Mouse (Mus musculus): ENCODE measurements at regions not wholly inside any gene's neighbourhood (a gene's known extent, or its start where the extent isn't known, plus 50 kb on each side); places are given as distances from the start of the nearest gene placed in this dataset.

GRCm38 (mm10) chr1:98268853-98269252, 152.1 kb upstream of the Slco6d1 start:
- ATAC-seq (ENCODE audit: insufficient read depth, low read depth) (no peak), DNase-seq (ENCODE audit: low spot score) (no peak)
- 75% methylated on average over 2 of the region's 2 CpGs for WGBS
- Histone ChIP-seq H3K36me3 (replicated peaks; ENCODE audit: control insufficient read depth, insufficient read depth, low read length) (no peaks in the 10 kb centered on the region), H3K4me3 (ENCODE audit: low read depth, low read length) (no peak overlapping the region), H3K4me1 (ENCODE audit: control insufficient read depth, insufficient read depth) (peaks cover 3% of the 10 kb centered on the region; the same call in 1 of the 2 replicates), H3K4me2 (ENCODE audit: low read depth, low read length) (no peak overlapping the region), H3K9ac (replicated peaks; ENCODE audit: low read depth, low read length) (no peak overlapping the region), H3K27ac (ENCODE audit: low read depth) (no peak overlapping the region), H3K27me3 (ENCODE audit: control insufficient read depth, insufficient read depth, low read length) (no peaks in the 10 kb centered on the region), H3K9me3 (replicated peaks; ENCODE audit: control insufficient read depth, low read length) (no peaks in the 10 kb centered on the region)
- TF ChIP-seq CTCF (IDR thresholded peaks at IDR 0.05; ENCODE audit: low read depth) = no peak
- TF ChIP-seq EP300 (IDR thresholded peaks at IDR 0.05; ENCODE audit: low read depth) = no peak

GRCm38 (mm10) chr1:98270212-98270611, 150.7 kb upstream of the Slco6d1 start:
- H3K27me3 ChIP-seq (ENCODE audit: control insufficient read depth, insufficient read depth, low read length) = no peaks in the 10 kb centered on the region
- no peaks in the 10 kb centered on the region for H3K9me3 ChIP-seq (replicated peaks; ENCODE audit: control insufficient read depth, low read length)
- no peak overlapping the region for H3K9ac ChIP-seq (replicated peaks; ENCODE audit: low read depth, low read length)
- ATAC-seq (ENCODE audit: insufficient read depth, low read depth) = no peak
- no peaks in the 10 kb centered on the region for H3K36me3 ChIP-seq (replicated peaks; ENCODE audit: control insufficient read depth, insufficient read depth, low read length)
- no peak for DNase-seq (ENCODE audit: low spot score)
- no peak overlapping the region for H3K4me3 ChIP-seq (ENCODE audit: low read depth, low read length)
- no peak overlapping the region for H3K4me2 ChIP-seq (ENCODE audit: low read depth, low read length)
- no peak overlapping the region for H3K27ac ChIP-seq (ENCODE audit: low read depth)
- TF ChIP-seq EP300 (IDR thresholded peaks at IDR 0.05; ENCODE audit: low read depth) (no peak), CTCF (IDR thresholded peaks at IDR 0.05; ENCODE audit: low read depth) (no peak)
- peaks cover 3% of the 10 kb centered on the region; the same call in 1 of the 2 replicates for H3K4me1 ChIP-seq (ENCODE audit: control insufficient read depth, insufficient read depth)
- WGBS = 36% methylated on average over 1 of the region's 1 CpGs

- DNase-seq (ENCODE audit: low spot score) (peak; percentile 75), ATAC-seq (ENCODE audit: insufficient read depth, low read depth) (peak; percentile 89)
- Histone ChIP-seq H3K4me3 (ENCODE audit: low read depth, low read length) (no peak overlapping the region), H3K27ac (ENCODE audit: low read depth) (peak overlapping the region; percentile 75), H3K9ac (replicated peaks; ENCODE audit: low read depth, low read length) (no peak overlapping the region), H3K27me3 (ENCODE audit: control insufficient read depth, insufficient read depth, low read length) (no peaks in the 10 kb centered on the region), H3K4me1 (ENCODE audit: control insufficient read depth, insufficient read depth) (peaks cover 4% of the 10 kb centered on the region; the same call in 1 of the 2 replicates), H3K9me3 (replicated peaks; ENCODE audit: control insufficient read depth, low read length) (no peaks in the 10 kb centered on the region), H3K36me3 (replicated peaks; ENCODE audit: control insufficient read depth, insufficient read depth, low read length) (no peaks in the 10 kb centered on the region), H3K4me2 (ENCODE audit: low read depth, low read length) (no peak overlapping the region)
- TF ChIP-seq EP300 (IDR thresholded peaks at IDR 0.05; ENCODE audit: low read depth) = no peak; the same call in 1 of the 2 replicates
- TF ChIP-seq CTCF (IDR thresholded peaks at IDR 0.05; ENCODE audit: low read depth) = no peak
- 21% methylated on average over 6 of the region's 6 CpGs for WGBS
Observed at GRCm38 (mm10) chr1:98273966-98274616, 146.8 kb upstream of the Slco6d1 start.

- no peak overlapping the region for H3K4me2 ChIP-seq (ENCODE audit: low read depth, low read length)
- DNase-seq (ENCODE audit: low spot score) (no peak), ATAC-seq (ENCODE audit: insufficient read depth, low read depth) (no peak)
- no peaks in the 10 kb centered on the region for H3K36me3 ChIP-seq (replicated peaks; ENCODE audit: control insufficient read depth, insufficient read depth, low read length)
- no peak overlapping the region for H3K9ac ChIP-seq (replicated peaks; ENCODE audit: low read depth, low read length)
- H3K9me3 ChIP-seq (replicated peaks; ENCODE audit: control insufficient read depth, low read length) = no peaks in the 10 kb centered on the region
- H3K27me3 ChIP-seq (ENCODE audit: control insufficient read depth, insufficient read depth, low read length) = no peaks in the 10 kb centered on the region
- WGBS = 59% methylated on average over 1 of the region's 1 CpGs
- H3K4me1 ChIP-seq (ENCODE audit: control insufficient read depth, insufficient read depth) = peaks cover 8% of the 10 kb centered on the region; the same call in 1 of the 2 replicates
- H3K27ac ChIP-seq (ENCODE audit: low read depth) = peak overlapping the region; percentile 38; the same call in 1 of the 2 replicates
- no peak overlapping the region for H3K4me3 ChIP-seq (ENCODE audit: low read depth, low read length)
- TF ChIP-seq CTCF (IDR thresholded peaks at IDR 0.05; ENCODE audit: low read depth) (no peak), EP300 (IDR thresholded peaks at IDR 0.05; ENCODE audit: low read depth) (no peak)
Observed at GRCm38 (mm10) chr1:98275524-98275923, 145.4 kb upstream of the Slco6d1 start.

GRCm38 (mm10) chr1:98279446-98280048, 141.4 kb upstream of the Slco6d1 start:
- 22% methylated on average over 2 of the region's 2 CpGs for WGBS

More at GRCm38 (mm10) chr1:98279446-98280048, 141.4 kb upstream of the Slco6d1 start:
- DNase-seq (ENCODE audit: low spot score) = peak; percentile 92
- Histone ChIP-seq H3K9me3 (replicated peaks; ENCODE audit: control insufficient read depth, low read length) (no peaks in the 10 kb centered on the region), H3K27me3 (ENCODE audit: control insufficient read depth, insufficient read depth, low read length) (no peaks in the 10 kb centered on the region), H3K4me1 (ENCODE audit: control insufficient read depth, insufficient read depth) (0 out of 2 replicates have a peak, but pooled peaks cover 5% of the 10 kb centered on the region), H3K4me2 (ENCODE audit: low read depth, low read length) (no peak overlapping the region), H3K4me3 (ENCODE audit: low read depth, low read length) (no peak overlapping the region), H3K36me3 (replicated peaks; ENCODE audit: control insufficient read depth, insufficient read depth, low read length) (no peaks in the 10 kb centered on the region), H3K9ac (replicated peaks; ENCODE audit: low read depth, low read length) (no peak overlapping the region), H3K27ac (ENCODE audit: low read depth) (peak overlapping the region; percentile 83)
- TF ChIP-seq EP300 (IDR thresholded peaks at IDR 0.05; ENCODE audit: low read depth) (peak; percentile 98), CTCF (IDR thresholded peaks at IDR 0.05; ENCODE audit: low read depth) (no peak)
- ATAC-seq (ENCODE audit: insufficient read depth, low read depth) = peak; percentile 95
